Mouse (Mus musculus): Measurements from ENCODE around the gene Fam227a.

Fam227a gene

DNA sequence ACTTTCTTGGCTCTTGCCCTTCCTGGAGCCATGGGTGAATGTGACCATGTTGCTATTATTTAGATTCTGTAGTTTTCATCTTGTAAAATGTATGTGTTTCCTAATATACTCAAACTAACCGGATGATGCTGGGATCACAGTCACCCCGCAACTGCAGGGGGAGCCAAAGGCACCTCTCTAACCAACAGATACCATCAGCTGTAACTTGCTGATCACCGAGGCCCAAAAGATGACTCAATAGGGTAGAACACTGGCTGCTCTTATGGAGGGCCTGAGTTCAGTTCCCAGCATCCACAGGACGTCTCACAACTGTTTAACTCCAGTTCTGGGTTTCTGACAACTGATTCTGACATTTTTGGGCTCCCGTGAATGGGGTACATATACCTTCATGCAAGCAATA, 42.0 kb downstream of the Fam227a start:
- DNase-seq (ENCODE audit: low read depth, low spot score): no peak

DNA sequence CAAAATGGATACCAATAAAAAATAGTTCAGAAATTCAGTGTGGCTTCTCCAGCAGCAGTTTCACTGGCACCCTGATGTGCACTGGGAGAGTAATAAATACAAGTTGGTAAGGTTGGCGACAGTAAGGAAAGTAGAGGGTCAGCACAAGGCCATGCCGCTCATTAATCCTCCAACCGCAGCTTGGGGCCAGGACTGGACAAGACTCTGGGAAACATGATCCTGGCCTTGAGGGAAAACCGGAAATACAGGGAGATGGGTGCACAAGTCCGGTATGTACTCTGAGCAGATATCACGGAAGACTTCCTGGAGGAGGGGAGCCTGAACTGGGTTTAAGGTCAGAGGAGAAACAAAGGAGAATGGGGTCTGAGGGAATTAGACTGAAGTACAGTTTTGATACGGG, 43.3 kb downstream of the Fam227a start:
- no peak for DNase-seq (ENCODE audit: low read depth, low spot score)

DNA sequence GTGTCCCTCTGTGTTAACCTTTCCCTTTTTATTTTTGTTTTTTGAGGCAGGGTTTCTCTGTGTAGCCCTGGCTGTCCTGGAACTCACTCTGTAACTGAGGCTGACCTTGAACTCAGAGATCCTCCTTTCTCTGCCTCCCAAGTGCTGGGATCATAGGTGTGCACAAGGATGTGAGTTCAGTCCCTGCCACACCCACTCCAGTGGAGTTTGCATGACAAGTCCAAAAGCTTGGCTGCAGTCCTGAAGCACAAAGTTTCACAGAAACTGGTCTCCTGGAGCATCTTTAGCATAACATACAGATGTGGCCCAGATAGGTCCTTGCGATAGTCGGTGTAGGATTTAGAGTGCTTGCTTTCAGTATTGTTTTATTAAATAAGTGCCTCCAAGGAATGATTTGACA, 49.5 kb downstream of the Fam227a start:
- no peak for DNase-seq (ENCODE audit: low read depth, low spot score)

DNA sequence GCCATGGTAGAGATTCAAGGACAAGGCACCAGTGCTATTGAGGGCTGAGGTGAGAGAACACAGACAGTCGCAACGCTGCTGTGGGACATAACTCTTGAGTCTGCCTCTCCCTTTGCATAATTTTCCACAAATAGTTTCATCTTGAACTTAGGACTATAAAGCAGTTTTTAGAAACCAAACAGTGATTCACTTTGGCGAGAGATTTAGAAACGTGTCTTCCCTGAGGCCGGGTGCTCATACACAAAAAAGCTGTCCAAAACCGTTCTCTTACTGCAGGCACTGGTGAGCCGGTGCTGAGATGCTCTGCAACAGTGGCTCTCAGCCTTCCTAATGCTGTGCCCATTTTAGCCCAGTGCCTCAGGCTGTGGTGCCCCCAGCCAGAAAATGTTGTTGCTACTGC, 50.5 kb downstream of the Fam227a start:
- DNase-seq (ENCODE audit: low read depth, low spot score): no peak

DNA sequence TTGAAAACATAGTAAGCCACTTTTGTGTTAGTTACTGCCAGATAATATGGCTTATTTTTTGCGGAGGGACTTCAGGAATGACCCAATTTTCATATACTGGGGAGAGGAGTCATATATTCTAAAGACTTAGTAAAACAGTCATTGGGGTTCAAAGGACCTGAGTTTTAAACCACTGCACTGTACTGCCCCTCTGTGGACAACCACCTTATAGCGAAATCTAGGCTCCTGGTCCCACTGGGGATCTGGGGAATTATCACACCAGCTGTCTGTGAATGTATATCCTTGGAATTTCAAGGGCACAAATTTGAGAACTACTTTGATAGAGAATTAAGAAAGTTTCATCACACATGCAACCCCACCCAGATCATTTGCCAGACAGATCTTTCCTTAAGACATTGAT, 51.0 kb downstream of the Fam227a start:
- no peak for DNase-seq (ENCODE audit: low read depth, low spot score)

DNA sequence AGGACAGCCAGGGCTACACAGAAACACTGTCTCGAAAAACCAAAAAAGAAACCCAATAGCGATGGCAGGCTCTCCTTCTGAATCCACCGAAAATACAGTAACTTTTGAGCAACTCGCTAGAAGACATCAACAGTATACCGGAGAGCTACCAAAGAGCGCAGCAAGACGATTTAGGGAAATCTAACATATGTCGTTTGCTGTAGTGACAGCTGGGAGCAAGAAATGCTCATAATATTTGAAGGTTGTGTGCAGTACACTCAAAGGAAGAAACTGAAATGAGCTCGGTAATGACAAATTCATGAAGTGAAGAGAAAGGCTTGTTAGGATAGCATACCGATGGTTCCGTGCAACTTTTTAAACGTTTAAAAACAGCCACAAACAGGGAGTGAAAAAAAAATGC, 52.6 kb downstream of the Fam227a start:
- DNase-seq (ENCODE audit: low read depth, low spot score): no peak

DNA sequence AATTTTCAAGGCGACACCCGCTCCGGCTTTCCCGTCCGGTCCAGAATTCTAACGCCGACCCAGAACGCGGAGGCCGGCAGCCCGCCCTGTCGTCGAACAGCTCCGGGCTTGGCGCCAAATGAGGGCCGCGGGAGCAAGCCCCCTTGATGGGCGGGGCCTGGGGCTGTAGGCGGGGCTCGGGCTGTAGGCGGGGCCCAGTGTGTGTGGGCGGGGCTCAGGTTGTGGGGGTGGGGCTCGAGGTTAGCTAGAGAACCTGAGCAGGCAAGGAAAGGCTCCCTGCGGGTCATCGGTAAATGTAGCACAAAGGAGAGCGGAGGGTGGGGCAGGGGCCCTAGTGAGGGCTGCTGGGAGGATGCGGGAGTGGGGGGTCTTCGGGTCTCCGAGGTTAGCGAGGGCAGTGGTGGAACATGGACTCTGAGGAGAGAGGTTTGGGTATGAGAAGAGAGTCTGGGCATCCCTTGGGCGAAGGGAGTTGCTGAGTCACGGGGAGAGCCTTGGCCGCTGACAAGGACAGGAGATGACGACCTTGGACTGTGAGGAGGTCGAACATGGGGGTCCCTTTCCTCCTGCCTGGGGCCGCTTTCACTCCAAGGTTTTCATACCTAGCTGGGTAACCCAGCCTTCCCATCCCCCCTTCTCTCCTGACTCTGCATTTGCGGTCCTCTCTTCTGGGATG, 53.6 kb downstream of the Fam227a start, which contains the start of gene Dmc1:
Dmc1 (minus strand) TSS at position 120 of the 676 bp plus-strand sequence.
- DNase-seq (ENCODE audit: low read depth, low spot score): no peak

DNA sequence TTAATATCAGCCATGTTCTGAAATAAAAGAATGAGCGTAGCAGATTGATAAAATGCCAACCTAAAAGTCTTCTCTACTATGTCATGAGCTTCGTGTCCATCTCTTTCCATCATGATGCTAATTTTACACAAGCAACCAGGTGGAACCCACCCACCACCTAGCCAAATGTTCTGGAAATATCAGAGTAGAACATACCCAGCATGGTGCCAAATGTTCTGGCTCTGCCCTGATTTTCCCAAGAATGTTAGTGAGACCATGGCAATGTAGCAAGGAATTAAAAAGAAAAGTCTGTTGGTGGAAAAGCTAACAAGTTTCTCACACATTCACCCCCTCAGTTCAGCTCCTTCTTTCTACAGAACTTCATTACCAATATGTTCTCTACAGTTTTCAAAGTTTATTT, 58.6 kb downstream of the Fam227a start:
- no peak for DNase-seq (ENCODE audit: low read depth, low spot score)

DNA sequence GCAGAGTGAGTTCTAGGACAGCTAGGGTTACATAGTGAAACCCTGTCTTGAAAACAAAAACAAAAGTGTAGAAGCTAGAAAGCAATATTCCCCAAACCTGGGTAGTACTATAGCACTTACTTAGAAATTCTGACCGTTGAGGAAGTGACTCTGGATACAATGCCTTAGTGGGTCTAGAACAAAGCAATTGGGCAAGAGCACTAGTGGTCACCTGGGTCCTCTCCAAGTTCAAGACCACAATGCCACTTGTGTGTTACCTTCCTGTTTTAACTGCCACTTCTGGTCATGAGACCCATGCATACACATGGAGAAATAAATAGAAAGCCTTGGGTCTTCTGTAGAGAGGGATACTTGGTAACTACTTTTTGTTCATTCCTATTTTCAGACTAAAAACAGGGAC, 60.0 kb downstream of the Fam227a start:
- no peak for DNase-seq (ENCODE audit: low read depth, low spot score)

DNA sequence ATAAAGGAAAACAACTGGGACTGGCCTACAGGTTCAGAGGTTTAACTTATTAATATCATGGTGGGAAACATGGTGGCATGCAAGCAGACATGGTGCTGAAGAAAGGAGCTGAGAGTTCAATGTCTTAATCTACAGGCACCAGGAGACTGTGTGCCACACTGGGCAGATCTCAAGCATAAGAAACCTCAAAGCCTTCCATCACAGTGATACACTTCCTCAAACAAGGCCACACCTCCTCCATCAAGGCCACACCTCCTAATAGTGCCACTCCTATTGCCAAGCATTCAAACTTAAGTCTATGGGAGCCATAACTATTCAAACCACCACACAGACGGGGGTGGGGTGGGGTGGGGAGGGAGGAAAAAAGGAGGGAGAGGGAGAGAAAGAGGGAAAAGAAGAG, 77.2 kb downstream of the Fam227a start:
- DNase-seq (ENCODE audit: low read depth, low spot score): no peak

DNA sequence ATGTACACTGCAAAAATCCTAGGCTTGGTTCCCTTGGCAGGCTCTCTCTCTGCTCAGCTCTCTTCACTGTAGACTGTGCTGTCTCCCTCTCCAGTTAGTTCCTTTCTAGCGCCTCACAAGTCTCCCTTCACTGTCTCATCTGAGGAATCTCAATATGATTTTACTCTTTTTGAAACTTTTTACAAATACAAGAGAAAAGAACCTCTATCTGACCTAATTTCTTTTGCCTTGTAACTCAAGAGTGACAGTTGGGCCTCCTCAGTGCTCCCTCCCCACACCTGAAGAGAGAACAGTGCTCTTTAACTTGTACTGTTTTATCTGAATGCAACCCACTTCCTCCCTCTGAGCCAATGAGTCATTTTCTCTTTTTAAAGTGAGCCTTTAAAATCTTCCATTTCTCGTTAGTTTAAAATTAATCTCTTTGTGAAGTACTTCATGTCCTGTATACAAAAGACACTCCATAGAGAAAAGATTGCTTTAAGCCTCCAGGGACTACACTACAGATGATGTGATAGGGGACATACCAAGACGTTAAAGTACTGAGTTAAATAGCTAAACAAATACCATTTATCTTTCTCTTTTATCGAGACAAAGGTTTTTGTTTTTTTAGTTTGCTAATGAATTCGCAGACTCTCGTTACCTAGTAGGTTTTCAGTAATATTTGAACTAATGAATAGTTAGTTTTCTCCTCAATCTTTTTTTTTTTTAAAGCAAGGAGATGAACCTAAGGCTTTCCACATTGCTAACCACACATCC, 80.9 kb downstream of the Fam227a start:
- DNase-seq (ENCODE audit: low read depth, low spot score): no peak

DNA sequence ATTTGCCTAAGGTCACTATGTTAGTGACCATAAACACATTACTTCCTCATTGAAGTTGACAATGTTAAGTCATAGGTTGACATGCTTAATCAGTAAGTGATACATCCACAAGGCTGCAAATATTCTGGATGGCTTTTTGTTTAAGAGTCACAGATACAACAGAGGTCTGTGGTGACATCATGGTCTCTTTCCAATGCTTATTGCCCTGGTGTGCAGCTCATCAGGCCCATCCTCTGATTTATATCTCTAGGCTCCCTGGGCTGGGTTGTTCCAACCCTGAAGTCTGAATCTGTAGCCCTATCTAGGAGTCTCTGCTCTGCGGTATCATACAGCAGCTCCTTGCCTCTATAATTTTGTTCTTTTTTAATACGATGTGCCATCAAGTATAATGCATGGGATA, 81.8 kb downstream of the Fam227a start:
- DNase-seq (ENCODE audit: low read depth, low spot score): no peak

DNA sequence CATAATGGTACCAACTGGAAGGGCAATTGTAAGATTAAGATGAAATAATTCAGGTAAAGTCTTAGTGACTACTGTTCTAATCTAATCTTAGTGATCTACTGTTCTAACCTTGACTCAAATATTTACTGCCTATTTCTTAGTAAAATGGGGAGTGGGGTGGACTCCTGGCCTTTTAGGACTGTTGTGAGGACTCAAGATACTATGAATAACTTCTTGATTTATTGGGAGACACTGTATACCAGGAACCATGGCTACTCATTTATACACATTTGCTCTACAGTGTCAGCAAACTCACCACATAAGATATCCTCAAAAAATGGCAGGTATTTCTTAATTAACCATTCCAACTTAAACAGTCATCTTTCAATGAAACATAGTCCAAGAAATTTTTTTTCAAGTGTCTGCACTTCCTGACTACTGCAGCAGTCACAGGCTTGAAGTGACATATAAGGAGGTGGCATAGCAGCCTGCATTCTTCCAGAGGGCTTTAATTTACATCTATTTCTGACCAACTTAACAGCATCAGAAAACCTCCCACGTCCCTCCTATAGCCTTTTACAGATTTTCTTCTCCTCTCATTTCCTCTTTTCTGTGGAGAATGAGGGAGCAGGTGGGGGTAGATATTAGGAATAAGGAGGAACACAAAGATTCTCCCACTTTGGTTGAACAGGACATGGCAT, 83.1 kb downstream of the Fam227a start:
- DNase-seq (ENCODE audit: low read depth, low spot score): no peak

DNA sequence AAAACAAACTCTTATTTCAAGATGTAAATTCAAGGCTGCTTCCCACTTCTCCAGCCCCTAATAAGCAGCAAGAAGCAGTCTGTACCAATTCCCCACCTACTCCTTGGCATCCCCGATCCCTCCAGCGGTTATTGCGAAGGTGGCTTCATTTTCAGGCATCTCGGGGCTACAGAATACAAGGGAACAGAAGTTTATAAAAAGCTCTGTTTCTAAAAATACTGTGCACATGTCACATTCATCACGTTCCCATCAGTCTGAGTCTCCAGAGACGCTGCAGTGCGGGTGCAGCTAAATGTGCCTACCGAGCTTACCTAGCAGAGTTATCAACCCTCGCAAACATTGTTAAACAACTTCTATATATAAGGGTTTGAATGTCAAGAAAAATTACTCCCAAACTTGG, 96.3 kb downstream of the Fam227a start:
- no peak for DNase-seq (ENCODE audit: low read depth, low spot score)

DNA sequence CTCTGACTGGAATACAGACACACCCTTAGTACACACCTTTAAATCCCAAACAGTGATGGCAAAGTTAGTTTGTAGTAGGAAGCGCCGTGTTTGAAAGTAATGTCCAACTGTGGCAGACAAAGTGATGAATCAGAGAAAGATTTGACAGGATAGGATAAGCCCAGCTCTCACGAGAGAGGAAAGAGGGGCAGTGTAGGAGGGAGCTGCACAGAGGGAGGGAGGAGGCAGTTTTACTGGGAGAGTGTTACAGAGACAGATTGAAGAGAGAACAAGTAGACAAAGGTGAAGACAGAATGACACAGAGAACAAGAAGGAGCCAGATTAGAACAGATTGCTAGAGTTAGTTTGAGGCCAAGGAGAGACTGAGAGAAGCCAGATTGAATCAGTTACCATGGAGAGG, 99.1 kb downstream of the Fam227a start:
- DNase-seq (ENCODE audit: low read depth, low spot score): no peak
